Mouse (Mus musculus): ENCODE results near the gene Esam. TPM values are rescaled to one million over a fixed set of nuclear protein-coding genes. Genes with fewer than 3 reads are reported as not detected.

The Esam gene
- total RNA-seq (2014; rRNA removed): 29.1 and 39.3 TPM in 2 replicates
- 35.1 and 38.6 TPM in 2 replicates for polyA plus RNA-seq (2015; fragmentation: Nextera tagmentation; extraction: Ambion mirVana)

- no peak; the same call in 1 of the 2 replicates for ATAC-seq (ENCODE audit: low FRiP score)
- Histone ChIP-seq H3K27me3 (ENCODE audit: insufficient read depth, low read length) (peaks cover 30% of the 10 kb centered on the region), H3K4me3 (ENCODE audit: low read depth, low read length) (peak within 1 kb of the TSS; percentile 35; the same call in 1 of the 2 replicates)
Observed at GRCm38 (mm10) chr9:37527396-37528224, at the start of gene Esam. Gene Esam (plus strand): TSS chr9:37528078.

GRCm38 (mm10) chr9:37485146-37485545 lies 42.7 kb upstream of the Esam start:
- ATAC-seq (ENCODE audit: low FRiP score) (no peak), DNase-seq (ENCODE audit: low spot score) (no peak)
- no peak overlapping the region for H3K27ac ChIP-seq (ENCODE audit: low read depth, low read length)
- no peak overlapping the region for H3K4me2 ChIP-seq (ENCODE audit: low read depth, low read length, poor library complexity, severe bottlenecking)
- no peaks in the 10 kb centered on the region for H3K9me3 ChIP-seq (ENCODE audit: low read length)
- no peaks in the 10 kb centered on the region for H3K36me3 ChIP-seq (ENCODE audit: insufficient read depth, low read length)
- no peaks in the 10 kb centered on the region for H3K27me3 ChIP-seq (ENCODE audit: insufficient read depth, low read length)
- no peak overlapping the region for H3K4me3 ChIP-seq (ENCODE audit: low read depth, low read length)
- WGBS: 72% methylated on average over 5 of the region's 5 CpGs
- TF ChIP-seq CTCF (IDR thresholded peaks at IDR 0.05): no peak
- no peak overlapping the region for H3K9ac ChIP-seq (replicated peaks; ENCODE audit: low read length, poor library complexity, severe bottlenecking)
- no peaks in the 10 kb centered on the region for H3K4me1 ChIP-seq (ENCODE audit: insufficient read depth, low read length)

More at GRCm38 (mm10) chr9:37527396-37528224, at the start of gene Esam:
- WGBS: 10% methylated on average over 41 of the region's 41 CpGs
- no peak for TF ChIP-seq CTCF (IDR thresholded peaks at IDR 0.05)
- Histone ChIP-seq H3K4me2 (ENCODE audit: low read depth, low read length, poor library complexity, severe bottlenecking) (peak within 1 kb of the TSS; percentile 79; the same call in 1 of the 2 replicates), H3K4me1 (ENCODE audit: insufficient read depth, low read length) (peaks cover 11% of the 10 kb centered on the region; the same call in 1 of the 2 replicates), H3K9me3 (ENCODE audit: low read length) (no peaks in the 10 kb centered on the region), H3K27ac (ENCODE audit: low read depth, low read length) (no peak within 1 kb of the TSS), H3K36me3 (ENCODE audit: insufficient read depth, low read length) (peaks cover 13% of the 10 kb centered on the region), H3K9ac (replicated peaks; ENCODE audit: low read length, poor library complexity, severe bottlenecking) (no peak within 1 kb of the TSS)
- no peak for DNase-seq (ENCODE audit: low spot score)

- Histone ChIP-seq H3K36me3 (ENCODE audit: insufficient read depth, low read length) (no peaks in the 10 kb centered on the region), H3K9ac (replicated peaks; ENCODE audit: low read length, poor library complexity, severe bottlenecking) (no peak overlapping the region), H3K4me3 (ENCODE audit: low read depth, low read length) (peak overlapping the region; percentile 98), H3K9me3 (ENCODE audit: low read length) (no peaks in the 10 kb centered on the region), H3K27ac (ENCODE audit: low read depth, low read length) (no peak overlapping the region), H3K4me1 (ENCODE audit: insufficient read depth, low read length) (peaks cover 7% of the 10 kb centered on the region; the same call in 1 of the 2 replicates), H3K4me2 (ENCODE audit: low read depth, low read length, poor library complexity, severe bottlenecking) (peak overlapping the region; percentile 90), H3K27me3 (ENCODE audit: insufficient read depth, low read length) (no peaks in the 10 kb centered on the region)
- no peak for ATAC-seq (ENCODE audit: low FRiP score)
- 37% methylated on average over 4 of the region's 4 CpGs for WGBS
- TF ChIP-seq CTCF (IDR thresholded peaks at IDR 0.05): no peak
- DNase-seq (ENCODE audit: low spot score): no peak
Observed at GRCm38 (mm10) chr9:37488041-37488440, 39.8 kb upstream of the Esam start.

DNA sequence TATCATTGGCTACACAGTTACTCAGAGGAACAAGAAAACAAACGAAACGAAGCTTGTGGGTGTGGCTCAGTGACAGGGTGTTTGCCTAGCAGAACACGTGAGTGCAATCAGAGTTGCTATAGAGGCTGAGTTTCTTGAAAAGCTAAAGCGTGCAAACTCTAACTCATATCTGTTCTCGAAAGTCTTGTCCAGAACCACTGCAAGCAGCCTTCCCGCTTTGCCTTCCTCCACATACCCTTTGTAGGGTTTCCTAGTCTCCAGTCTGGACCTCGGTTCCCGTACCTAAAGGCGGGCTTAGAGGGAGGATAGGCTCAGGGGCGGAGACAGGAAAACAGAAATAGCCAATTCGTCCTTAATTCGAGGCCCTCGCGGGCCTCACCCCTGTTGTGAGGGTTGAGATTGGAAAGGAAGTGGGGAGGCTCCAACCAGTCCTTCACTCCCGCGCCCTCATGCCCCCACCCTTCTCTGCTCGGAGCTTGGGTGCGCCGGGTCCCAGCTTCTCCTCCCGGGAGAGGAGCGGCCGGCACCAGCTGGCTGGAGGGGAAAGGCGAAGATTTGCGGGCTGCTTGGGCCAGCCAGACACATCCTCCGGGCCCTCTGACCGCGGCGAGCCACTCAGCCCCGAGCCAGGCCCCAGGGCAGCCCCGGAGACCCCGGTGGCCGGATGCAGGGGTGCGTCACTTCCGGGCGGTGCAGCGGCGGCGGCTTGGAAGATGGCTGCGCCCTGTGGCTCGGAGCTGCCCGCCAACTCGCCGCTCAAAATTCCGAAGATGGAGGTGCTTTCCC lies 39.1 kb upstream of the Esam start, which contains the start of gene Msantd2:
TSS of gene Msantd2 (plus strand) at position 709 of the 786 bp plus-strand sequence.
- peak; percentile 99 for ATAC-seq (ENCODE audit: low FRiP score)
- no peaks in the 10 kb centered on the region for H3K36me3 ChIP-seq (ENCODE audit: insufficient read depth, low read length)
- WGBS: 0% methylated on average over 37 of the region's 44 CpGs

GRCm38 (mm10) chr9:37489446-37490120 lies 38.3 kb upstream of the Esam start:
- peak; percentile 48 for DNase-seq (ENCODE audit: low spot score)
- Histone ChIP-seq H3K9ac (replicated peaks; ENCODE audit: low read length, poor library complexity, severe bottlenecking) (peak overlapping the region; percentile 94), H3K4me2 (ENCODE audit: low read depth, low read length, poor library complexity, severe bottlenecking) (peak overlapping the region; percentile 90), H3K4me3 (ENCODE audit: low read depth, low read length) (peak overlapping the region; percentile 98), H3K27ac (ENCODE audit: low read depth, low read length) (peak overlapping the region; percentile 99), H3K9me3 (ENCODE audit: low read length) (no peaks in the 10 kb centered on the region), H3K27me3 (ENCODE audit: insufficient read depth, low read length) (no peaks in the 10 kb centered on the region), H3K4me1 (ENCODE audit: insufficient read depth, low read length) (peaks cover 7% of the 10 kb centered on the region; the same call in 1 of the 2 replicates), H3K36me3 (ENCODE audit: insufficient read depth, low read length) (no peaks in the 10 kb centered on the region)
- WGBS: 2% methylated on average over 62 of the region's 75 CpGs
- TF ChIP-seq CTCF (IDR thresholded peaks at IDR 0.05): no peak
- peak; percentile 72 for ATAC-seq (ENCODE audit: low FRiP score)

More for the DNA sequence above, 39.1 kb upstream of the Esam start, which contains the start of gene Msantd2:
- H3K4me1 ChIP-seq (ENCODE audit: insufficient read depth, low read length): peaks cover 7% of the 10 kb centered on the region; the same call in 1 of the 2 replicates
- no peaks in the 10 kb centered on the region for H3K9me3 ChIP-seq (ENCODE audit: low read length)
- peak within 1 kb of the TSS; percentile 98 for H3K4me3 ChIP-seq (ENCODE audit: low read depth, low read length)
- peak within 1 kb of the TSS; percentile 99 for H3K27ac ChIP-seq (ENCODE audit: low read depth, low read length)
- DNase-seq (ENCODE audit: low spot score): peak; percentile 84
- peak within 1 kb of the TSS; percentile 94 for H3K9ac ChIP-seq (replicated peaks; ENCODE audit: low read length, poor library complexity, severe bottlenecking)
- H3K27me3 ChIP-seq (ENCODE audit: insufficient read depth, low read length): no peaks in the 10 kb centered on the region
- TF ChIP-seq CTCF (IDR thresholded peaks at IDR 0.05): no peak
- peak within 1 kb of the TSS; percentile 90 for H3K4me2 ChIP-seq (ENCODE audit: low read depth, low read length, poor library complexity, severe bottlenecking)

All from midbrain, postnatal 0 days (tissue).